Mouse (Mus musculus) liver, embryonic 13.5 days (tissue): ENCODE results near the gene C1qtnf5. TPM values are rescaled to one million over a fixed set of nuclear protein-coding genes. Genes with fewer than 3 reads are reported as not detected.
A peak's percentile ranks its signal among the peaks of the same experiment; 100 is the strongest.
"Not testable (repeated sequence)": the region's sequence is repeated elsewhere in the genome, so short reads cannot be mapped to it uniquely, and the experiment has no call there.

Experiments
- ATAC-seq: fragments of 200-750 bp; cut with Nextera tagmentation; 2 replicates; pipeline ENCODE4 v1.8.0; 2017; ENCODE audit warnings: low read depth, mild to moderate bottlenecking, moderate number of reproducible peaks, moderate library complexity
- DNase-seq: peaks from one replicate; pipeline ENCODE4 v3.0.0; 2022
- H3K27ac ChIP-seq: fragments of 300-500 bp; sonication (generic); 2 replicates; pipeline ENCODE4 v1.5.1; 2015; ENCODE audit warnings: moderate library complexity, mild to moderate bottlenecking, inconsistent platforms
- H3K27me3 ChIP-seq: fragments of 300-500 bp; sonication (generic); 2 replicates; pipeline ENCODE4 v1.6.1; 2015; ENCODE audit warnings: mild to moderate bottlenecking, inconsistent platforms
- H3K36me3 ChIP-seq: fragments of 300-500 bp; sonication (generic); 2 replicates; pipeline ENCODE4 v1.6.1; 2015; ENCODE audit warnings: mild to moderate bottlenecking, inconsistent platforms
- H3K4me1 ChIP-seq: fragments of 300-500 bp; sonication (generic); replicated peaks from 2 replicates; pipeline ENCODE4 v1.6.1; 2015; ENCODE audit warnings: inconsistent platforms
- H3K4me2 ChIP-seq: fragments of 300-500 bp; sonication (generic); 2 replicates; pipeline ENCODE4 v1.6.1; 2015; ENCODE audit warnings: inconsistent platforms, mild to moderate bottlenecking, moderate library complexity
- H3K4me3 ChIP-seq: fragments of 300-500 bp; sonication (generic); replicated peaks from 2 replicates; pipeline ENCODE4 v1.5.1; 2015; ENCODE audit warnings: mild to moderate bottlenecking, inconsistent platforms
- H3K9ac ChIP-seq: fragments of 300-500 bp; sonication (generic); 2 replicates; pipeline ENCODE4 v1.6.1; 2015; ENCODE audit warnings: mild to moderate bottlenecking, inconsistent platforms
- H3K9me3 ChIP-seq: fragments of 300-500 bp; sonication (generic); replicated peaks from 2 replicates; pipeline ENCODE4 v1.6.1; 2016; ENCODE audit warnings: inconsistent platforms
- WGBS: fragments of 180-500 bp; shearing (Covaris S2); methylation state at CpG from one replicate; pipeline ENCODE4 v1.1.7; 2015; ENCODE audit not compliant: insufficient replicate concordance; 5-methylcytosine and 5-hydroxymethylcytosine counted together
- polyA plus RNA-seq: library from polyadenylated mRNA; unstranded; fragments of >200 nt; fragmentation: Nextera tagmentation; extraction: Ambion mirVana; gene quantifications from 2 replicates; pipeline ENCODE4 v1.2.1, GENCODE M21; 2015

Gene C1qtnf5
- polyA plus RNA-seq, 1 experiment from 2014 or later = 0.20 TPM

GRCm38 (mm10) chr9:44108269-44109055 is 1.4 kb downstream of the C1qtnf5 start:
- WGBS = 84% methylated on average over 31 of the region's 31 CpGs
- Histone ChIP-seq H3K4me3 (0 out of 2 replicates have a peak overlapping the region, but pooled peaks have one; percentile 28), H3K27ac (no peak overlapping the region; the same call in 1 of the 2 replicates), H3K9ac (peak overlapping the region; percentile 7; the same call in 1 of the 2 replicates), H3K27me3 (no peaks in the 10 kb centered on the region), H3K4me1 (peaks cover 53% of the 10 kb centered on the region), H3K9me3 (no peaks in the 10 kb centered on the region), H3K36me3 (peaks cover 58% of the 10 kb centered on the region), H3K4me2 (peak overlapping the region; percentile 49; the same call in 1 of the 2 replicates)
- ATAC-seq = no peak
- DNase-seq = no peak

DNA sequence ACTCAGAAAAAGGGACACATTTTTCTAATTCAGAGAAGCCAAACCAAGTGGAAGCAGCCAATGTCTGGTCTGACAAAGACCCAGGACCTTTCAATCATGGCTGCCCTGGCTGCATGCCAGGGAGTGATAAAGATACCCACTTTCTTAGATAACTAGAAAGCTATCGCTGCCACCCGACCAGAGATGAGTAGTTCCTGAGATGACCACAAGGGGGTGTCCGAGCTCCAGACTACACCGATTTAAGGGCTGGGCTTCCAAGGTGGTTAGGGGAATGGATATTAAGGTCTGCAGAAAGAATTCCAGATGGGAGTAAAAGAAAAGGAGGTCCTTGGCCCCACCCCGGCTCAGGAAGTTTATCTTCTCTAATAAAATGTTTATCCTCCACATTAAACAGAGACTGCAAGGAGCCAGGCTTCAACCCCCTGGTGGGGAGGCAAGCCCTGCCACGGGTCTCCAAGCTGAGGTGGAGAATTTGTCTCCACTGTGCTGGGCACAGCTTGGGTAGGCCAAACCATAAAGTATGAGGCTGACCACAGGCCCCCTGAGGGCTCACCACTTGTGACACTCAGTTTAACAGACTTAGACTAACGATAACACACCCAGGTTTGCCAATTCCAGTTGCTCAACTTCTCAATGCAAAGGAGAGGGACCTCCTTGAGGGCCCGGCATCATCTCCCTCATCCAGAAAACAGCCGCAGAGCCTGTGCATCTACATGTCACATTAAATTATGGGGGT is 2.5 kb downstream of the C1qtnf5 start:
- 31% methylated on average over 9 of the region's 9 CpGs for WGBS
- peak overlapping the region; percentile 32; the same call in 1 of the 2 replicates for H3K9ac ChIP-seq
- peaks cover 63% of the 10 kb centered on the region for H3K4me1 ChIP-seq
- H3K4me3 ChIP-seq = peak overlapping the region; percentile 28
- no peaks in the 10 kb centered on the region for H3K27me3 ChIP-seq
- no peak for ATAC-seq
- peaks cover 54% of the 10 kb centered on the region for H3K36me3 ChIP-seq
- no peak overlapping the region; the same call in 1 of the 2 replicates for H3K27ac ChIP-seq
- no peaks in the 10 kb centered on the region for H3K9me3 ChIP-seq
- DNase-seq = peak; percentile 68
- H3K4me2 ChIP-seq = peak overlapping the region; percentile 49

- Histone ChIP-seq H3K4me2 (peak overlapping the region; percentile 72), H3K4me3 (peak overlapping the region; percentile 83), H3K4me1 (peaks cover 62% of the 10 kb centered on the region), H3K9ac (peak overlapping the region; percentile 89), H3K36me3 (peaks cover 36% of the 10 kb centered on the region)
- not testable (repeated sequence) for H3K27me3 ChIP-seq, H3K9me3 ChIP-seq, H3K27ac ChIP-seq, DNase-seq, ATAC-seq
- WGBS = 72% methylated on average over 9 of the region's 12 CpGs
Measured at GRCm38 (mm10) chr9:44111909-44112308, 4.9 kb downstream of the C1qtnf5 start.

GRCm38 (mm10) chr9:44113105-44113789 is 6.2 kb downstream of the C1qtnf5 start, which contains the start of the genes Gm49380 and Rnf26:
Gm49380 (minus strand) TSS chr9:44113500.
Rnf26 (minus strand) TSS chr9:44113517.
- Histone ChIP-seq H3K9me3 (no peaks in the 10 kb centered on the region), H3K27me3 (no peaks in the 10 kb centered on the region), H3K4me1 (peaks cover 49% of the 10 kb centered on the region), H3K9ac (peak within 1 kb of the TSS; percentile 89), H3K36me3 (peaks cover 23% of the 10 kb centered on the region), H3K4me3 (peak within 1 kb of the TSS; percentile 83), H3K4me2 (peak within 1 kb of the TSS; percentile 72), H3K27ac (peak within 1 kb of the TSS; percentile 81)
- under 1% methylated on average over 51 of the region's 51 CpGs for WGBS
- ATAC-seq (peak; percentile 92), DNase-seq (peak; percentile 94)

DNA sequence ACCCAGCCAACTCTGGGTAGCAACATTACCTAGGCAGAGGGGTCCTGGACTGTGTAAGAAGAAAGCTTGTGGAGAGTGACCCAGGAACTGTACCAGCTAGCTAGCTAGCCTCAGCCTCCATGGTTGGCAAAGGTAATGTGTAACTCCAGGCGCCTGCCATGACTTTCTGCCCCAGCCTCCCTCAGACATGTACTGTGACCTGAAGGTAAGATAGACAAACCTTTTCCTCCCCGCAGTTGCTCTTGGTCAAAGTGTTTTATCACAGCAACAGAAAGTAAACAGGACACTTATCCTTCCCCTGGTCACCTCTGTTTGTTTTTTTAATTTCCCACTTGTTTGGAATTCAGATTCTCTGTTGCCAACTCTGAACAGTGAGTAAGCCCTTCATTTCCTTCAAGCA is 7.4 kb downstream of the C1qtnf5 start:
- H3K4me1 ChIP-seq = peaks cover 37% of the 10 kb centered on the region
- no peak overlapping the region for H3K4me3 ChIP-seq
- peaks cover 14% of the 10 kb centered on the region for H3K36me3 ChIP-seq
- no peak for DNase-seq
- H3K27me3 ChIP-seq = no peaks in the 10 kb centered on the region
- H3K9ac ChIP-seq = no peak overlapping the region
- no peaks in the 10 kb centered on the region for H3K9me3 ChIP-seq
- 67% methylated on average over 2 of the region's 2 CpGs for WGBS
- no peak for ATAC-seq
- 0 out of 2 replicates have a peak overlapping the region, but pooled peaks have one; percentile 1 for H3K27ac ChIP-seq
- no peak overlapping the region for H3K4me2 ChIP-seq

GRCm38 (mm10) chr9:44115599-44115998 is 8.6 kb downstream of the C1qtnf5 start:
- no peaks in the 10 kb centered on the region for H3K27me3 ChIP-seq

DNA sequence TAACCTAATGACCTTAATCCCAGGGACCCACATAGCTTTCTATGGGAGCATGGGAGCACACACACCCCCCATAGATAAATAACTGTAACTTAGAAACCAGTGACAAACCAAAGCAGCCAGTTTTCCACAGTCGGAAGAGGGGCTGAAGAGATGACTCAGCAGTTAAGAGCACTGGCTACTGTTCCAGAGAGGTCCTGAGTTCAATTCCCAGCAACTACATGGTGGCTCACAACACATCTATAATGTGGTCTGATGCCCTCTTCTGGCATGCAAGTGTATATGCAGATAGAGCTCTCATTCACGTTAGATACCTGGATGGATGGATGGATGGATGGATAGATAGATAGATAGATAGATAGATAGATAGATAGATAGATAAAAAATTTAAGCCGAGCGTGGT is 9.1 kb downstream of the C1qtnf5 start:
- no peak overlapping the region for H3K4me3 ChIP-seq
- DNase-seq (no peak), ATAC-seq (no peak)
- no peak overlapping the region for H3K4me2 ChIP-seq
- H3K27me3 ChIP-seq = no peaks in the 10 kb centered on the region
- no peak overlapping the region for H3K27ac ChIP-seq
- WGBS = 61% methylated on average over 4 of the region's 4 CpGs
- no peak overlapping the region for H3K9ac ChIP-seq
- no peaks in the 10 kb centered on the region for H3K36me3 ChIP-seq
- peaks cover 21% of the 10 kb centered on the region for H3K4me1 ChIP-seq
- no peaks in the 10 kb centered on the region for H3K9me3 ChIP-seq

More at GRCm38 (mm10) chr9:44115599-44115998, 8.6 kb downstream of the C1qtnf5 start:
- no peak overlapping the region for H3K9ac ChIP-seq
- peaks cover 3% of the 10 kb centered on the region for H3K36me3 ChIP-seq
- H3K4me3 ChIP-seq = no peak overlapping the region
- H3K4me2 ChIP-seq = no peak overlapping the region
- H3K9me3 ChIP-seq = no peaks in the 10 kb centered on the region
- peaks cover 25% of the 10 kb centered on the region for H3K4me1 ChIP-seq
- DNase-seq (no peak), ATAC-seq (no peak)
- 80% methylated on average over 9 of the region's 9 CpGs for WGBS
- H3K27ac ChIP-seq = 0 out of 2 replicates have a peak overlapping the region, but pooled peaks have one; percentile 19

- WGBS = 43% methylated on average over 5 of the region's 5 CpGs
- ATAC-seq = no peak
Measured at GRCm38 (mm10) chr9:44119011-44119410, 12.0 kb downstream of the C1qtnf5 start.

GRCm38 (mm10) chr9:44119948-44120465 is 13.0 kb downstream of the C1qtnf5 start:
- no peaks in the 10 kb centered on the region for H3K9me3 ChIP-seq
- DNase-seq = no peak
- no peak overlapping the region for H3K27ac ChIP-seq
- H3K36me3 ChIP-seq = no peaks in the 10 kb centered on the region
- H3K4me2 ChIP-seq = no peak overlapping the region
- 60% methylated on average over 8 of the region's 8 CpGs for WGBS
- no peak overlapping the region for H3K4me3 ChIP-seq
- H3K27me3 ChIP-seq = no peaks in the 10 kb centered on the region
- ATAC-seq = no peak
- H3K4me1 ChIP-seq = no peaks in the 10 kb centered on the region
- H3K9ac ChIP-seq = no peak overlapping the region

More at GRCm38 (mm10) chr9:44119011-44119410, 12.0 kb downstream of the C1qtnf5 start:
- H3K4me1 ChIP-seq = peaks cover 9% of the 10 kb centered on the region
- H3K27me3 ChIP-seq = no peaks in the 10 kb centered on the region
- H3K4me2 ChIP-seq = no peak overlapping the region
- H3K9me3 ChIP-seq = no peaks in the 10 kb centered on the region
- H3K4me3 ChIP-seq = no peak overlapping the region
- no peaks in the 10 kb centered on the region for H3K36me3 ChIP-seq
- no peak overlapping the region for H3K27ac ChIP-seq
- no peak overlapping the region for H3K9ac ChIP-seq
- DNase-seq = no peak

DNA sequence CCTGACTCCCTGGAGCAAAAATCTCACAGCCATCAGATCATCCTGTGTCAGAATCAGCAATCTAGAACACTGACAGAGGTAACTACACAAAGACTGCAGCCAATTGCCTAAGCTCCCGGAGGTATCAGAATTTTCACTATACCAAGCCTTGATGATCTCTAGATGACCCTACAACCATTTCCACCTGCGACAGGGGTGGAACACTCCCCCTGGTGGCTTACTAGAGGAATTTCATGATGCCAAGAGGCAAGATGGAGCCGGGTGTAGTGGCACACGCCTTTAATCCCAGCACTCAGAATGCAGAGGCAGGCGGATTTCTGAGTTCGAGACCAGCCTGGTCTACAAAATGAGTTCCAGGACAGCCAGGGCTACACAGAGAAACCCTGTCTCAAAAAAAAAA is 17.3 kb downstream of the C1qtnf5 start:
- Histone ChIP-seq H3K27me3 (peaks cover 16% of the 10 kb centered on the region), H3K9me3 (no peaks in the 10 kb centered on the region), H3K4me2 (no peak overlapping the region), H3K36me3 (no peaks in the 10 kb centered on the region), H3K4me3 (no peak overlapping the region), H3K4me1 (peaks cover 7% of the 10 kb centered on the region), H3K27ac (no peak overlapping the region), H3K9ac (no peak overlapping the region)
- WGBS = 54% methylated on average over 6 of the region's 6 CpGs
- ATAC-seq = no peak
- DNase-seq = no peak
